Mouse (Mus musculus): Measurements from ENCODE around the gene Hjurp. TPM values are rescaled to one million over a fixed set of nuclear protein-coding genes. Genes with fewer than 3 reads are reported as not detected.
A peak's percentile ranks its signal among the peaks of the same experiment; 100 is the strongest.

The Hjurp gene
- polyA plus RNA-seq, 1 experiment from 2014 or later: 21.9 TPM

DNA sequence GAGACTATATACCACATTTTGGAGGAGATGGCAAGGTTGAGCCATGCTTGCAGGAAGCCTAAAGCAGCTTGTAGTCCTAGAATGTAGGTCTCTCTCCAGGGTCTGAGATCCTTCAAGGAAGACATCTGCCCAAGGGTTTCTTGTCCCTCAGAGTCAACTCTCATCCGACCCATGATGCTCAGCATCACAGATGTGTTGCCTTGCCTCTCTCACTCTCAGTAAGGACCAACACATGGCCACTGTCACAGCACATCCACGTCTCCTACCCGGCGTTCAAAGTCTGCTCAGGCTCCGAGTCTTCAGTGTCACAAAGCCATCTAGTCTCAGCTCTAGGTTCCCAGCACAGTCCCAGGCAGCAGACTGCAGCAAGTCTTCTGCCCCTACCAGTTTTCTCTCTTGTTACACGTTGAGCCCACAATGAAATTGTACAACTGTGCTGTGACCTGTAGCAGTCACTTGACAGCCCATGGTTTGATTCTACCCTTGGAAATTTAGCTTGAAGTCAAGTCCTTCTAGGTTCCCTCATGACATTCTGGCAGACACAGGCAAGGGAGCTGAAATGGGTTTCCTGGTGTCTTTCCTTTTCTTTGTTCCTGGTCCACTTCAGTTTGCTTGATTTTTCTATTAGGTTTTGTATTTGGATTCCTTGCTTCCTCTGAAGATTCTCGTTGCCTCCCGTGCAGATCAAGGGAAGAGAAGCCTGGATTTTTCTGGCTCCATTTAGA is 27.0 kb upstream of the Hjurp start:
- H3K4me2 ChIP-seq (replicated peaks; ENCODE audit: low read depth, low read length): no peak overlapping the region
- H3K4me1 ChIP-seq (ENCODE audit: insufficient read depth, low read depth, low read length): no peaks in the 10 kb centered on the region
- H3K36me3 ChIP-seq (ENCODE audit: insufficient read depth, low read length): no peaks in the 10 kb centered on the region
- ATAC-seq: no peak
- H3K9ac ChIP-seq (replicated peaks; ENCODE audit: low read depth): no peak overlapping the region
- no peak for TF ChIP-seq EP300 (IDR thresholded peaks at IDR 0.05)
- TF ChIP-seq CTCF (IDR thresholded peaks at IDR 0.05): no peak
- H3K27me3 ChIP-seq (replicated peaks; ENCODE audit: insufficient read depth, low read length): no peaks in the 10 kb centered on the region
- WGBS: 54% methylated on average over 8 of the region's 8 CpGs
- no peak overlapping the region for H3K4me3 ChIP-seq (ENCODE audit: low read depth, low read length)
- peaks cover 37% of the 10 kb centered on the region for H3K9me3 ChIP-seq (ENCODE audit: low read length)
- H3K27ac ChIP-seq (ENCODE audit: low read length): no peak overlapping the region
- peak; percentile 12 for DNase-seq (ENCODE audit: low spot score)

DNA sequence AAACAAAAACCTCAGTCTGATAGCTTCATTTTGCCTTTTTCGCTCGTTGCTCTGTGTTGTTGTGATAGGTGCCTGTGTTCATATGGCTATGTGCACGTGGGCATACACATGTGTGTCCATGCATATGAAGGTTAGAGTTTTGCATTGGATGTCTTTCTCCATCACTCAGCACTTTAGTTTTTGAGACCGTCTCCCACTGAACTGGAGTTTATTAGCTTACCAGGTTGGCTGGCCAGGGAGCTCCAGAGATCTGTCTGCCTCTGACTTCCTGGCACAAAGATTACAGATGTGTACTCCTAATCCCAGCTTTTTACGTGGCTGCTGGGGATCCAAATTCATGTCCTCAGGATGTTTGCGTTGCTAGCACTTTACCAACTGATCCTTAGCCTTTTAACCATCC is 26.3 kb upstream of the Hjurp start:
- H3K4me3 ChIP-seq (ENCODE audit: low read depth, low read length): no peak overlapping the region
- no peak overlapping the region for H3K9ac ChIP-seq (replicated peaks; ENCODE audit: low read depth)
- 58% methylated on average over 6 of the region's 6 CpGs for WGBS
- H3K9me3 ChIP-seq (ENCODE audit: low read length): peaks cover 43% of the 10 kb centered on the region
- no peak overlapping the region for H3K4me2 ChIP-seq (replicated peaks; ENCODE audit: low read depth, low read length)
- H3K36me3 ChIP-seq (ENCODE audit: insufficient read depth, low read length): no peaks in the 10 kb centered on the region
- no peaks in the 10 kb centered on the region for H3K27me3 ChIP-seq (replicated peaks; ENCODE audit: insufficient read depth, low read length)
- TF ChIP-seq EP300 (IDR thresholded peaks at IDR 0.05): no peak
- TF ChIP-seq CTCF (IDR thresholded peaks at IDR 0.05): no peak
- no peaks in the 10 kb centered on the region for H3K4me1 ChIP-seq (ENCODE audit: insufficient read depth, low read depth, low read length)
- DNase-seq (ENCODE audit: low spot score): no peak
- no peak overlapping the region for H3K27ac ChIP-seq (ENCODE audit: low read length)
- no peak for ATAC-seq

DNA sequence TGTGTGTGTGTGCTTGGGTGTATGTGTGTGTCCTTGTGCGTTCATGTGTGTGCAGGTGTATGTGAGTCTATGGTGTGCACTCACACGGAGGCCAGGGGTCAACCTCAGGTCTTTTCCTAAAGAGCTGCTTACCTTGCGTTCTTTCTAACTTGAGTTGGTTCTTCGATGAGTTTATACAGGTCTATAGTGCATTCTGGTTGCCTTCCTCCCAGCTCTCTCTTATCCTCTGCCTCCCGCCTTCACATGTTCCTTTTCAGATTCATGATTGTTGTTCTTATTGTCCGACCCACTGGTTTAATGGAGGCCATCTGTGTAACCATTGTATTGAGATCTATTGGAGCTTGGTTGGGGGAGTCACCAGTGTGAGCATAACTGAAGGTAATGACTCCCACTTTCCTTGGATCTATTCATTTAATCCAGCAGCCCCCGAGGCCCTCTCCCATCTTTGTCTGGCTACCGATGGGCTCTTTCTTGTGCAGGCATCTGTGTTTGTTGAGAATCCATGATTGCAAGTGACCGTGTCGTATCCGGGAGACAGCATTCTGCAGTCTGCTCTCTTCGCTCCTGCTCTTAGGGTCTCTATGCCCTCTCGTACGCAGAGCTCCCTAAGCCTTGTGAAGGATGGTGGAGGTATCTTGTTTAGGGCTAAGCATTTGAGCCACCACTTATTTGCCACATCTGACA is 24.8 kb upstream of the Hjurp start:
- ATAC-seq (no peak), DNase-seq (ENCODE audit: low spot score) (peak; percentile 7)
- no peak overlapping the region for H3K27ac ChIP-seq (ENCODE audit: low read length)
- H3K9ac ChIP-seq (replicated peaks; ENCODE audit: low read depth): no peak overlapping the region
- H3K9me3 ChIP-seq (ENCODE audit: low read length): peaks cover 53% of the 10 kb centered on the region
- WGBS: 62% methylated on average over 14 of the region's 14 CpGs
- no peak for TF ChIP-seq CTCF (IDR thresholded peaks at IDR 0.05)
- no peak for TF ChIP-seq EP300 (IDR thresholded peaks at IDR 0.05)
- H3K4me2 ChIP-seq (replicated peaks; ENCODE audit: low read depth, low read length): no peak overlapping the region
- no peaks in the 10 kb centered on the region for H3K27me3 ChIP-seq (replicated peaks; ENCODE audit: insufficient read depth, low read length)
- H3K36me3 ChIP-seq (ENCODE audit: insufficient read depth, low read length): no peaks in the 10 kb centered on the region
- H3K4me3 ChIP-seq (ENCODE audit: low read depth, low read length): no peak overlapping the region
- no peaks in the 10 kb centered on the region for H3K4me1 ChIP-seq (ENCODE audit: insufficient read depth, low read depth, low read length)

DNA sequence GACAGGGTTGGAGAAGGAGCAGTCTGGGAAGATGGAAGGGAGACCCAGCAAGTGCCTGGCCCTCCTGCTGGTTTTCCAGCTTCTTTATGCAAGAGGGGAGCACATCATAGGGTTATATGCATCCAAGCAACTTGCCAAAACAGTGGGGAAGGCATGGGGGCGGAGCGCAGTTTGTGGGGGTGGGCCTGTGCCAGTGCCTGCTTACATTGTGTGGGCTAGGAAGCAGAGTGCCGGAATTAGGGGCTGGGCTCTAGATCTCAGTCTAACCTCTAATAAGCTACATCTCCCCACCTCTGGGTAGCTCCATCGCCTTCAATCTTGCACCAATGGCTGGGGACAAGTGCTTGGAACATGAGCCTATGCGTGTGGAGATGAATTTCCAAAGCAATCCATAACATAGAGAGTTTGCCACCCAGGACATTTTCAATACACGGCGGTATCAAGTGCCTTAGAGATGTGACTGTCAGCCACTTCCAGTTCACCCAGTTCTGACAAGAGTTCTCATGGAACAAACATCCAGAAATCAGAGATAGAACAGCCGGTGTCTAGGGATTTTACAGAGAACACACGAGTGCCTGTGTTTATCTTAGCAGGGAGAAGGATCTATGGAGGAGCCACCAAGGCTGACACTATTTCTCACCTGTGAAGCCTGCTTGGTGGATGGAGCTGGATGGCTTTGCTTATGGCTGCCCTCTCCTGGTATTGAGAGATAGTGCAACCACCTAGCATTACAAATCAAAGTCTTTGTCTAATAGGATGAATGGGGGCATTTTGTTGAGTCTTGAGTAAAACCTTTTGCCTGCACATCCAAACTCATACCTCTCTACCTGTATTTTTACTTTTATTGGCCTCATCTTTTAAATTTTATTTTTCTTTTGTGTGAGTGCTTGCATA is 23.9 kb upstream of the Hjurp start:
- Histone ChIP-seq H3K4me1 (ENCODE audit: insufficient read depth, low read depth, low read length) (no peaks in the 10 kb centered on the region), H3K4me2 (replicated peaks; ENCODE audit: low read depth, low read length) (no peak overlapping the region), H3K36me3 (ENCODE audit: insufficient read depth, low read length) (no peaks in the 10 kb centered on the region), H3K27ac (ENCODE audit: low read length) (no peak overlapping the region), H3K27me3 (replicated peaks; ENCODE audit: insufficient read depth, low read length) (no peaks in the 10 kb centered on the region), H3K4me3 (ENCODE audit: low read depth, low read length) (no peak overlapping the region), H3K9me3 (ENCODE audit: low read length) (peaks cover 46% of the 10 kb centered on the region), H3K9ac (replicated peaks; ENCODE audit: low read depth) (no peak overlapping the region)
- no peak for TF ChIP-seq EP300 (IDR thresholded peaks at IDR 0.05)
- peak; percentile 54 for TF ChIP-seq CTCF (IDR thresholded peaks at IDR 0.05)
- DNase-seq (ENCODE audit: low spot score) (peak; percentile 9), ATAC-seq (0 out of 2 replicates have a peak, but pooled peaks have one; percentile 2)
- WGBS: 62% methylated on average over 9 of the region's 9 CpGs

DNA sequence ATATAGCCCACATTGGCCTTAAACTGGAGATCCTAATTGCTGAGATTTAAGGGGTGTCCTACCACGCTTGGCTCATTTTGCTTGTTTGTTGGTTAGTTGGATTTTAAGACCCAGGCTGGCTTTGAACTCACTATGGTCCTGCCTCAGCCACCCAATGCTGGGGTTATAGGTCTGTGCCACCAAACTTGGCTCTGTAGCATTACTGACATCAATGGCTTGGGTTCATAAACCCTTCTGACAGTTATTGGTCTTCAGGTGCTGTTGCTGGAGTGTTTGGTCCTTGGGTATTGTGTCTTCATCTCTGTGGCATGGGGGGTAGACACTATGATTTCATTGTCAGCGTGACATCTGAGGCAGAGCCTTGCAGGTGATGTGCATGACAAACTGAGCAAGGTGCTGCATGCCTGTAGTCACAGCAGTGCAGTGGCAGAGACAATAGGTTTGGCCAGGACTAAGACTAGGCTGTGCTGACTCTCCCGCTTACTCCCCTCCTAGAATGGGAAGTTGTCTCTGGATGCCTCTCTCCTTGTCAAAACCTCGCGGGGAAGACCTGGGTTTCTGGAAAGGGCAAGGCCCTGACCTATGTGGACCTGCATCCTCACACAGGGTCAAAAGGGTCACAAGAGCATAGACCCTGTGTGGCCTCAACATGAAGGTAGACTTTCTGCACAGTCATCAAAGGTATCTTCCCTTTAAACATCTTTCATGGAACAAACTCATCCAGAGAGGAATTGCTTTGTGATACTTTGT is 23.0 kb upstream of the Hjurp start:
- ATAC-seq (peak; percentile 19; the same call in 1 of the 2 replicates), DNase-seq (ENCODE audit: low spot score) (peak; percentile 7)
- Histone ChIP-seq H3K27ac (ENCODE audit: low read length) (no peak overlapping the region), H3K9me3 (ENCODE audit: low read length) (peaks cover 49% of the 10 kb centered on the region), H3K4me2 (replicated peaks; ENCODE audit: low read depth, low read length) (no peak overlapping the region), H3K4me3 (ENCODE audit: low read depth, low read length) (no peak overlapping the region), H3K4me1 (ENCODE audit: insufficient read depth, low read depth, low read length) (no peaks in the 10 kb centered on the region), H3K36me3 (ENCODE audit: insufficient read depth, low read length) (no peaks in the 10 kb centered on the region), H3K9ac (replicated peaks; ENCODE audit: low read depth) (no peak overlapping the region), H3K27me3 (replicated peaks; ENCODE audit: insufficient read depth, low read length) (no peaks in the 10 kb centered on the region)
- TF ChIP-seq EP300 (IDR thresholded peaks at IDR 0.05) (no peak), CTCF (IDR thresholded peaks at IDR 0.05) (no peak)
- 36% methylated on average over 5 of the region's 5 CpGs for WGBS
